Mouse (Mus musculus) megakaryocyte progenitor cell, adult 5-6 weeks (primary cell): ENCODE measurements around the gene Gm42674. TPM values are rescaled to one million over a fixed set of nuclear protein-coding genes. Genes with fewer than 3 reads are reported as not detected.

Experiments
- ATAC-seq: replicated peaks from 2 replicates; pipeline ENCODE4 v1.8.0; 2016; ENCODE audit warnings: mild to moderate bottlenecking, moderate TSS enrichment, inconsistent platforms; ENCODE audit not compliant: poor library complexity
- total RNA-seq, 2 experiments: library from RNA; stranded (forward) in 1 of 2; stranded (reverse) in 1 of 2; fragments of 157-497, 149-512 nt in 1 of 2; fragments of 200-1000 nt in 1 of 2; gene quantifications; 2 replicates each; pipeline versions ENCODE4 v1.2.3 to v1.2.4; 2015 to 2017

Gm42674 gene
- total RNA-seq, 2 experiments from 2014 or later: not detected

GRCm38 (mm10) chr3:90597736-90598135, 4.0 kb upstream of the Gm42674 start:
- no peak for ATAC-seq

DNA sequence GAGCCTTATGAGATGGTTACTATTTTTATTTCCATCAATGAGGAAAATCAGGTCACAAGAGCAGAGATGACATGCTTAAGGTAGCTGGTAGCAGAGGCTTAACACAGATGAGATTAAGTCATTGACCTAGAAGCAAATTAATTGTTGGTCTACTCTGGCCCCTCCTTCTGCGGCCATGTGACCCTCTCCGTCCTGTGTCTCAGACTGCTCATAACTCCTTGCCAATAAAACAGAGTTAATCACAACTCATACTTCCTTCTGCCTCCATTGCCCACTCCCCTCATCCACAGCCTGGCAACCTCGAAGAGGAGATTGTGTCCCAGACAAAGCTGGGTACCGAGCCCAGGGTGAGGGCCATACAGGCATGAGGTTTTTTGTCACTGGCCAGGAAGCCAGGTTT, 3.5 kb upstream of the Gm42674 start:
- ATAC-seq: no peak

DNA sequence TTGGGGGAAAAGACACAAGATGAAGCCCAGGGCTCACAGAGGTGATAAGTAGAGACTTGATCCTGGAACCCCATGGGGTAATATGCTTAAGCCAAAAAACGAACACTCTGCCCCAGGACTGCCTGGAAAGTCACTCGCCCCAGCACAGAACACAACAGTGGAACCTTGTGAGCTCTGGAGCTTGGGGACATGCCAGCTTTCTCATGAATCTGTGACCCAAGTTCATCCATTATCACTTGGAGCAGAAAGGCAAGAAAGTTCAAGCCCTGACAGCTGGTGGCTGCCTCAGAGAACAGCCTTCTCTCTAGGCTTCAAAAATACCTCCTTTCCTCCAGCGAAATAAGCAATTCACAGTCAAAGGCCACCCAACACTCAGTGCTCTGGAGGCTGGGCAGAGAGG, 2.3 kb upstream of the Gm42674 start:
- ATAC-seq: no peak

- ATAC-seq: no peak
Observed at GRCm38 (mm10) chr3:90600036-90600435, 1.7 kb upstream of the Gm42674 start.

- ATAC-seq: no peak
Observed at GRCm38 (mm10) chr3:90600458-90601195, 1.1 kb upstream of the Gm42674 start.

DNA sequence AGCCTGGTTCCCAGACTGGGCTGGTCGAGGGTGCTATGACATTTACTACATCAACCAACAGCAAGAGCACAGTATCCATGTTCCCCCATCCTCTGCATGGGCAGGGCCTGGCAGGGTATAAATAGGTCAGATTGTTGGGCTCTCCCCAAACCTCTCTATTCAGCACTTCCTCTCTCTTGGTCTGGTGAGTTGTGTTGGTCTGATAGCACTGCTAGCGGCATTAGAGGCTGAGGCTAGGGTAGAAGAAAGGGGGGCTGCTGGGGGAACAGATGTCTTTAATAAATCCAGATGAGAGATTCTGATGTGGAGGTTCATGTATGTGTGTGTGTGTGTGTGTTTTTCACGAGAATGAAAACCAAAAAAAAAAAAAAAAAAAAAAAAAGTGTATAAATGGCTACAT, 1.9 kb downstream of the Gm42674 start, which contains the start of gene S100a4:
Gene S100a4 (plus strand): TSS at position 149 of the 400 bp plus-strand sequence.
- peak; percentile 81 for ATAC-seq

GRCm38 (mm10) chr3:90604416-90604815, 2.7 kb downstream of the Gm42674 start:
- peak; percentile 67 for ATAC-seq

GRCm38 (mm10) chr3:90605049-90605448, 3.3 kb downstream of the Gm42674 start:
- ATAC-seq: peak; percentile 19; the same call in 1 of the 2 replicates

- no peak for ATAC-seq
Observed at GRCm38 (mm10) chr3:90605736-90606135, 4.0 kb downstream of the Gm42674 start.

GRCm38 (mm10) chr3:90606185-90606584, 4.5 kb downstream of the Gm42674 start:
- no peak for ATAC-seq

DNA sequence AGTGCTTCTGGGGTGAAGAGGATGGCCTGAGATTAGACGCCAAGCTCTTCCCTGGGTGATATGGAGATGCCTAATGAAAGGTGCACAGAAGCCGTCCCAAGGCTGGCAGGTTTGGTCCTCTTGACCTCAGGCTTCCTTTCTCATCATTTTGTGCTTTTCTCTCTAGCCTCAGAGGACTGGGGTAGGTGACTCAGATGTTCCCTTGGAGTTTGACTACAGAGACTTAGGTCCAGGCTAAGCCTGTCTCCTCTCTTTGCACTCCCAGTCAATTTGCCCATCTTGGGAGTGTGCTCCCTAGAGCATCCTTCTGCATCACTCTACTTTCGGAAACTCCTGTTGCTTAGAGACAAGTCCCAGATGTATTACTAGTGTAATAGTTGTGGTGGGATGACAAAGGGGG, 5.7 kb downstream of the Gm42674 start:
- ATAC-seq: no peak

DNA sequence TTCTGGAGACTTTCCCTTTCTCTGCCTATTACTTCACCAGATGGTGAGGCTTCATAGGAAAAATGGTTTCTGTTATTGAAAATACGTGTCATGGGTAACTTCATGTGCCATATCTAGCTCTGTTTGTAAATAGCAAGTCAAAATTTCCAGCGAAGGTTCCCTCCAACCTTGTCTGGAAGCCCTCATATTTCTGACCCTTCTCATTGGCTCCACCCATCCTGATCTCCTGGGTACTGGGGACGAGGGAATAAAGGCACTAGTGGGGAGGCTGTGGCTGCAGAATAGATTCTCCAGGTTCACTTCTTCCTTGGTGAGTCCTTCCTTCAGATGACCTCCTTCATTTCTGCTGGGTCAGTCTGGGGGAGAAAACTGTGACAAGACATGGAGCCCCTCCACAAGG, 6.5 kb downstream of the Gm42674 start, which contains the start of gene S100a5:
Gene S100a5 (plus strand): TSS at position 301 of the 400 bp plus-strand sequence.
- ATAC-seq: no peak

GRCm38 (mm10) chr3:90609102-90609501, 7.4 kb downstream of the Gm42674 start:
- no peak for ATAC-seq

- ATAC-seq: no peak
Observed at GRCm38 (mm10) chr3:90611494-90611893, 9.8 kb downstream of the Gm42674 start.

DNA sequence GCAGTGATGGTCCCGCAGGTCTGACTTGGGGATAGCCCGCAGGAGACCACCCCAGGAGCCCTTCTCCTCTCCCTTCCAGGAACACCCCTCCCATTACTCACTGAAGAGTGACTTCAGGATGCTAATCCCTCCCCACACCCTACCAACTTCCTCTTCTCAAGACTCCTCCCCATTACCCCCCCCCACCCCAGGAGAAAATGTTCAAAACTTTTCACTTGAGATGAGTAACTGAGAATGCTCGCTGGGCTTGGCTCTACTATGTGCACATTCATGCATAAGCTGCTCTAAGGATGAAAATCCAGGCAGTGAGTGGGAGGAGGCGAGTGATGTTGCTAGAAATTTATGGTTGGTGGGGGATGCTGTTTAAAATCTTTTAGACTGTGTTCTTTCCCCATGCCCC, 10.4 kb downstream of the Gm42674 start:
- peak; percentile 32; the same call in 1 of the 2 replicates for ATAC-seq

GRCm38 (mm10) chr3:90612728-90613291, 11.1 kb downstream of the Gm42674 start, which contains the start of gene S100a6:
Gene S100a6, plus strand, starts transcription at chr3:90612882.
- ATAC-seq: peak; percentile 77

- no peak for ATAC-seq
Observed at GRCm38 (mm10) chr3:90613461-90614147, 11.9 kb downstream of the Gm42674 start.

- no peak for ATAC-seq
Observed at GRCm38 (mm10) chr3:90614148-90614530, 12.4 kb downstream of the Gm42674 start.

DNA sequence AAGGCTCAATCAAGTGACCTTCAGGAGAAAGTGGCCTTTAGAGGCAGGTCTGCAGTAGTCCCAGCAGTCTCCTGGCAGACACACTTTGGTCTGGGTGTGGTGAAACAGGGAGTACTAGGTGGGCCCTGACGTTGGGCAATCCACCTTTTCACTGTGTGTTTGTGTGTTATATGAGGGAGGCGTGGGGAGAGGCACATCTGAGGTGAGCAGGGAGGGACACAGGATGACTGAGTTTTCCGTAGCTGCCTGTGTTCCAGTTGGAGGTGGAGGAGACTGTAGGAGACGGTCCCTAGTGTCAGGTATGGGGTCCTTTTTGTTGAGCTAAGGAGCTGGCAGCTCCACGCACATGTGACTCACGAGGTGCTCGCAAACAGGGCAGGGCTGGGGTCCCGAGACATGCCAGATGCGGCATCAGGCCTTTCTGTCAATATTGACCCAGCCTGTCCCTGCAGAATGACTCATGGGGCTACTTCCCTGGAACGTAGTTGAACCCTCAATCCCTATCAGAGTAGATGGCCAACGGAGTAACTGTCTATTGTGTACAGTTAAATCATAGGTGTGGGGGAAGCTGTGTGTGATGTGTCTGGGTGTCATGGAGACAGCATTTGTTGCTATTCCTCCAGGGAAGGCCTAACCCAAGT, 13.0 kb downstream of the Gm42674 start:
- ATAC-seq: no peak

DNA sequence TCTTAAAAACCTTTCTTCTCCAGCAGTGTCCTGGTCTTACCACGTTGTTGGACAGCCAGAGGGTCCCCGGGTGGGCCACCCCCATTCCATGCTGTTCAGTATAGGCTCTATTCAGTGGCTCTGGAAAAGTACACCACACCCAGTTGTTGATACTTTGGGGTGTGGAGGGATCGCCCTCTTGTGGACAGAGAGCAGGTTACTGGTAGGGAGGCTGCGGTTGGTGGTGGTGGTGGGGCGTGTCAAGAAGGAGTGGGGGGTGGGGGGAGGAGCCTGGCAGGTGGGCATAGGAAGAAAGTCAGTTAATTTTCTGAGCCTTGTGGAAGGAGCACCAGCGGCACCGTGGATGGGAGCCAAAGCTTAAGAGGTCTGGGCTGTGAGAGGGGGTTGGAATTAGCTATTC, 13.7 kb downstream of the Gm42674 start:
- ATAC-seq: peak; percentile 84

- no peak for ATAC-seq
Observed at GRCm38 (mm10) chr3:90615911-90616310, 14.2 kb downstream of the Gm42674 start.
